Mouse (Mus musculus) cerebellum, postnatal 36 days (tissue): ENCODE measurements around the gene Ppp6r3.

Experiments used
- DNase-seq, 2 experiments: peaks; one replicate each; pipeline ENCODE4 v3.0.0; 2021 to 2022; ENCODE audit warnings: mixed read lengths in 2 of 2

The Ppp6r3 gene

GRCm38 (mm10) chr19:3429156-3429816 is 146.3 kb downstream of the Ppp6r3 start:
- DNase-seq: no peak

DNA sequence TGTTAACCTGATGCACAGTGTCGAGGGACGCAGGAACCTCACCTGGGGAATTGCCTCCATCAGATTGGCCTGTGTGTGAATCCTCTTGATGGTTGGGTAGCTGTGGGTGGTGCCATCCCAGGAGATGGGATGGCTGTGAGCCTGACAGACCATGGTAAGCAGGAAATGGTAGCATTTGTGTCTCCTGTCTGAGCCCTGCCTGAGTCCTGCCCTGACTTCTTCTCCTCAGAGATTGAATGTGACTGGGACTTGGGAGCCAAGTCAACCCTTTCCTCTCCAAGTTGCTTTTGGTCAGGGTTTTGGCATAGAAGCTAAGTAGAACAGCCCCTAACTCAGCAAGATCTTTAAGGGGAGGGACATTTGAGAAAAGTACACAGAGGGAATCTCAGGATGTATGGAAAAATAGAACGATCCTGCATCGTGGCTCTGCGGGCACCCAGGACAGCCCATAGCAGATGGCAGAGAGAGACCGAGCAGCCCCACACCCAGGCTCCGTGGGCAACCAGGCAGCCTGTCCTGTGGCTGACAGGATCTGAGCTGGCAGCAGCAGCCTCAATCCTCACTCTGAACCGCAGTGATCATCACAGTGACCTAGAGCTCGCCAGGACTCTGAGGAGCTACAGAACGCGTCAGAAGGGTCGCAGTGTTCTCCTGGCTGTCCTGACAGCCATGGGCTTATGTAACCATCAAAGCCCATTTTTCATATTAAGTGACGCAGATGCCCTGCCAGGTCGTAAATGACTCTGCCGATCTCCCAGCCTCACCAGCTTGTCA is 147.3 kb downstream of the Ppp6r3 start:
- DNase-seq: peak; percentile 14 to 16

GRCm38 (mm10) chr19:3424214-3424613 is 151.3 kb downstream of the Ppp6r3 start:
- no peak for DNase-seq

DNA sequence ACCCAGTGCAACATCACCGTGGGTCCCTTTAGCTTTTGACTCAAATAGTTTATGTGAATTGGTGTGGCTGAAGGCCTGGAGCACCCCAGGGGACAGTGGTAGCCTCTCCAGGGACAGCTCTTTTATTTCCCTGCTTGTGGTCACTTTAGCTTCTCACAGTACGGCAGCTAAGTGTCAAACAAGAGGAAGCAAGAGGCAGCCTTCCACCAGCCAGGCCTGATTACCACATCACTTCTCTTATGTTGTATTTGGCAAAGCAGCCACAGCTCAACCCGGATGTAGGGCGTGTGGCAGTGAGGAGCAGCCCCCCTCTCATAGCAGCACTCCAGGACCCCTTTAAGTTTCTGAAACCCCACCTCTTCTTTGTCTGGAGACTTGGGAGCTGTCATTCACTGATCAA is 152.6 kb downstream of the Ppp6r3 start:
- no peak for DNase-seq

- DNase-seq: no peak
These were observed 153.1 kb downstream of the Ppp6r3 start for GRCm38 (mm10) chr19:3422488-3422887.

DNA sequence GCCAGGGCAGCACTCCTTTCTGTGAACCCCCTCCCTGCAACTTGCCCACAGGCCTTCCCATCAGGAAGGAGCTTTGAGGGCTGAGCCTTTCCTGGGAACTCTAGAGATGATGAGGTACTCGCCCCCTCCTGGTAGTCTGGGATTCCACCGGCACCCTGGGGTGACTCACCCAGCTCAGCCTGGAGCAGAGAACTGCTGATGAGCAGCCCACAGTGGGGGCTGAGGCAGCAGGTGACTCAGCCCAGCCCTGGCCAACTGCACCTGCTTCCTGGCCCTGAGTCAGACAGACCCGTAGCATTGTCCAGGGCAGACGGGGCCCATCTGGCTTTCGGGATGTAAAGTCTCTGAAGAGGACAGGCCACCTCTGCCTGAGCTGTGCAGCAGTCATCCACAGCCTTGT is 156.3 kb downstream of the Ppp6r3 start:
- no peak for DNase-seq

DNA sequence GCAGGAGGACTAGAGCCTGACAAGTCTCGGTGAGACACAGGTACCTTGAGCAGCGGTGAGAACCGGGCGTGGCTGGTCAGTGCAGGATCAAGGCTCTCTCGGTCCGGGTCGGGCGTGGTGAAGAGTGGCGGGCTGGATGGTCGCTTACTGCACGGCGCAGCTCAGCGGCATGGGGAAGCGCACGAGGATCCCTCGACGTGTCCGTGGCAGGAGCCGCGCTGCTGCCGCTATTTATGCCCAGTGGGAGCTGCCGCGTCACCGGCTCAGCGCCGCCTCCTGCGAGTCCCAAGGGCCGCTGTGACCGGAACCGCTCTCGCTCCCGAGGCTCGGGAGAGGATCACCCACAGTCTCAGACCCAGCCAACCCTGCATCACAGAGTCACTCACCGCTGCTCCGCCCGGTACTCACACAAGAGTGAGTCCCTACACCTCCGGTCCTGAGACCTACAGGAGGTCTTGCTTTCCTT is 161.2 kb downstream of the Ppp6r3 start, which contains the start of gene Gal:
Gal (minus strand) TSS at position 277 of the 466 bp plus-strand sequence.
- no peak for DNase-seq

GRCm38 (mm10) chr19:3405531-3406281 is 169.8 kb downstream of the Ppp6r3 start:
- DNase-seq: no peak
